Mouse (Mus musculus) testis, adult 2 months (tissue): ENCODE measurements around the gene Prcc. TPM values are rescaled to one million over a fixed set of nuclear protein-coding genes. Genes with fewer than 3 reads are reported as not detected.
"Not testable (repeated sequence)": the region's sequence is repeated elsewhere in the genome, so short reads cannot be mapped to it uniquely, and the experiment has no call there.

Experiments
- H3K27ac ChIP-seq: fragments of 200-500 bp; 2 replicates; pipeline ENCODE4 v1.5.1; 2012; ENCODE audit warnings: low read depth, low read length; ENCODE audit not compliant: control insufficient read depth, insufficient read depth
- H3K27me3 ChIP-seq: fragments of 200-500 bp; 2 replicates; pipeline ENCODE4 v1.6.1; 2012; ENCODE audit warnings: mild to moderate bottlenecking, low read length, moderate library complexity; ENCODE audit not compliant: control insufficient read depth, insufficient read depth
- H3K36me3 ChIP-seq: fragments of 200-500 bp; 2 replicates; pipeline ENCODE4 v1.6.1; 2012; ENCODE audit warnings: mild to moderate bottlenecking, low read length; ENCODE audit not compliant: control insufficient read depth, insufficient read depth
- H3K4me1 ChIP-seq: fragments of 200-500 bp; 2 replicates; pipeline ENCODE4 v1.6.1; 2012; ENCODE audit warnings: low read length; ENCODE audit not compliant: control insufficient read depth, insufficient read depth
- H3K4me3 ChIP-seq: fragments of 200-500 bp; 2 replicates; pipeline ENCODE4 v1.5.1; 2012; ENCODE audit warnings: low read depth, mild to moderate bottlenecking, low read length, moderate library complexity, mixed read lengths; ENCODE audit not compliant: control insufficient read depth
- CTCF ChIP-seq: fragments of 200-500 bp; IDR thresholded peaks from 2 replicates; pipeline ENCODE4 v1.5.1; 2012; ENCODE audit warnings: low read depth, mild to moderate bottlenecking, inconsistent platforms, low read length, moderate library complexity; ENCODE audit not compliant: control insufficient read depth, insufficient read depth, insufficient replicate concordance
- POLR2A ChIP-seq: fragments of 200-500 bp; IDR thresholded peaks from 2 replicates; pipeline ENCODE4 v1.6.1; 2012; ENCODE audit warnings: low read depth, mild to moderate bottlenecking, inconsistent platforms, low read length, moderate library complexity; ENCODE audit not compliant: control insufficient read depth
- polyA plus RNA-seq: library from polyadenylated mRNA; depleted of rRNA; stranded (reverse); fragments of >200 nt; gene quantifications from 2 replicates; pipeline ENCODE4 v1.2.3, GENCODE M21; 2012

Prcc gene
- polyA plus RNA-seq, 1 experiment = 16.2 TPM

DNA sequence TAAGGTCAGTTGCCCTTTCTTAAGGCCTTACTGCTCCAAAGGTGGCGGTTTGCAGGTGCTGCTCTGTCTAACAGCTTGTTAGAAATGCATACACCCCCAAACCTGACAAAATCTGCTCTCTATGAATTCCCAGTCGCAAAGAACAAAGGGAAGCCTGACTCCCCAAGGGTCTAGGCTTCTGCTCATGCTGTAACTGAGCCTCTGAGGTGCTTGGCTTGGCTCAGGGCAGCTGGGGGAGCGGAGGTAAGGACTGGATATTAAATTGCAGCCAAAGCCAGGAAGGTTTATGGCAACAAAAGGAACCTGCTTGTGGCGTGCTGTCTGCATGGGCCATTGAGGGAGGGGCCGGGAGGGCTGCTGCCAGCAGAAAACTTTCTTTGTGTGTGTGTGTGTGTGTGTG lies 18.4 kb upstream of the Prcc start:
- Histone ChIP-seq H3K4me1 (peaks cover 10% of the 10 kb centered on the region), H3K27me3 (no peaks in the 10 kb centered on the region), H3K36me3 (no peaks in the 10 kb centered on the region), H3K4me3 (no peak overlapping the region), H3K27ac (no peak overlapping the region)
- TF ChIP-seq CTCF (no peak), POLR2A (no peak)

DNA sequence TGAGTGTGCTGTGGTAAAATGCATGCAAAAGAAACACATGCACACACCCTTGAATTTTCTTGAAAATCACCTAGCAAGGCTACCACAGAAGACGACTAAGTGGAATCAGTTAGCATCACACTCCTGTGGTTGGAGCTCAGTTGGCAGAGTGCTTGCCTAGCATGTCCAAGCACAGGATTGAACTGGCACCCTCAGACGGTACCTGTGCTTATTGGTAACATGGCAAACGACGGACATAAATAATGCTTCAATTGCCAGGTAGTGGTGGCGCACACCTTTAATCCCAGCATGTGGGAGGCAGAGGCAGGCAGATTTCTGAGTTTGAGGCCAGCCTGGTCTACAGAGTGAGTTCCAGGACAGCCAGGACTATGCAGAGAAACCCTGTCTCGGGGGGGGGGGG lies 16.6 kb upstream of the Prcc start:
- H3K27me3 ChIP-seq, H3K36me3 ChIP-seq, H3K4me1 ChIP-seq, H3K27ac ChIP-seq, H3K4me3 ChIP-seq: not testable (repeated sequence)

DNA sequence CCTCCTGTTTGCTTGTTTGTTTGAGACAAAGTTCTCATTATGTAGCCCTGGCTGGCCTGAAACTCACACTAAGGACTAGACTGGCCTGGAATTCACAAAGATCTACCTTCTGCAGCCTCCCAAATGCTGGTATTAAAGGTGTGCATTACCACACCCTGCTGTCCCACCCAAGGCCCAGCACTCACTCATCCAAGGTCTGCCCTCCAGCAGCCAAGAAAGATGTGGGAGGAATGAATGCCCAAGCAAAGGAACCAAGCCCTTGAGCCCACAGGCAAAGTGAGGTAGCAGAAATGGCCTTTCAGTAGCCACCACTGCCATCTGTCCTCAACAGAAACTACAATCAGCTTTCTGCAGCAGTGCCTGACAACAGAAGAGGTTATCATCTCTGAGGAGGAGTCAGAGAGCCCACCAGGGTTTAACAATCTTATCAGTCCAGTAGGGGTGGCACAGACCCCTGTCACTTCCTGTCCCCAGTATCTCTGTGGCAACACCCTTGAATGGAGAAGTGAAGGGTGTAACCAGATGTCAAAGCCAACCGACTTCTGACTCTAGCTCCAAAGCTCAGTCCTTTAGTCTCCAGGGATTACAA lies 15.7 kb upstream of the Prcc start:
- TF ChIP-seq CTCF (no peak), POLR2A (no peak)
- no peaks in the 10 kb centered on the region for H3K36me3 ChIP-seq
- H3K27me3 ChIP-seq = no peaks in the 10 kb centered on the region
- no peak overlapping the region for H3K27ac ChIP-seq
- H3K4me3 ChIP-seq = no peak overlapping the region
- H3K4me1 ChIP-seq = peaks cover 2% of the 10 kb centered on the region; the same call in 1 of the 2 replicates

DNA sequence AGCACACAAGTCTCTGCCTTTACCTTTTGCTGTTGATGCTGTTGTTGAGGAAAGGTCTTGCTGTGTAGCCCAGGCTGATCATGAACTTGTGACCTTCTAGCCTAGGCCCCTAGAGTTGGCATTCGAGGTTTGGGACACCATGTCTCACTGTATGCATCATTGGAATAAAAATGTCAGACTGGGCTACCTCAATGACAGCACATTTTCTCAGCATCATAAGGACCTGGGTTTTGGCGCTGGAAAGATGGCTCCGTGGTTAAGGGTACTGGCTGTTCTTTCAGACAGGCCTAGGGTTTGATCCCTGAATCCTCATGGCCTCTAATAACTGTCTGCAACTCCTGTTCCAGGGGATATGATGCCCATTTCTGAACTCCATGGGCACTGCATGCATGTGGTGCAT lies 14.4 kb upstream of the Prcc start:
- H3K27me3 ChIP-seq = no peaks in the 10 kb centered on the region
- H3K4me1 ChIP-seq = no peaks in the 10 kb centered on the region
- H3K27ac ChIP-seq = no peak overlapping the region
- TF ChIP-seq POLR2A (no peak), CTCF (no peak)
- H3K36me3 ChIP-seq = no peaks in the 10 kb centered on the region
- no peak overlapping the region for H3K4me3 ChIP-seq

DNA sequence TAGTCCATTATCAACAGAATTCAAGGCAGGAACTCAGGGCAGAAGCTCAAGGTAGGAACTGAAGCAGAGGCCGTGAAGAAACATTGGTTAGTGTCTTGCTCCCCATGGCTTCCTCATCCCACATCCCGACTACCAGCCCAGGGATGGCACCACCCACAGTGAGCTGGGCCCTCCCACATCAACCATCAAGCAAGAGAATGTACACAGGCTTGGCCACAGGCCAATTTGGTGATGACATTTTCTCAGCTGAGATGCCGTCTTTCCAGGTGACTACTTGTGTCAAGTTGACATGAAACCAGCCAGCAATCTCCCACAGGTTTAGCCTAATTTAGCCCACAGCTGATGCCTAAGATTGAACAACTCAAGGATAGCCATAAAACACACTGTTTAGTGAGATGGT lies 13.9 kb upstream of the Prcc start:
- H3K4me1 ChIP-seq = no peaks in the 10 kb centered on the region
- no peak overlapping the region for H3K27ac ChIP-seq
- H3K27me3 ChIP-seq = no peaks in the 10 kb centered on the region
- H3K4me3 ChIP-seq = no peak overlapping the region
- TF ChIP-seq POLR2A (no peak), CTCF (no peak)
- no peaks in the 10 kb centered on the region for H3K36me3 ChIP-seq

DNA sequence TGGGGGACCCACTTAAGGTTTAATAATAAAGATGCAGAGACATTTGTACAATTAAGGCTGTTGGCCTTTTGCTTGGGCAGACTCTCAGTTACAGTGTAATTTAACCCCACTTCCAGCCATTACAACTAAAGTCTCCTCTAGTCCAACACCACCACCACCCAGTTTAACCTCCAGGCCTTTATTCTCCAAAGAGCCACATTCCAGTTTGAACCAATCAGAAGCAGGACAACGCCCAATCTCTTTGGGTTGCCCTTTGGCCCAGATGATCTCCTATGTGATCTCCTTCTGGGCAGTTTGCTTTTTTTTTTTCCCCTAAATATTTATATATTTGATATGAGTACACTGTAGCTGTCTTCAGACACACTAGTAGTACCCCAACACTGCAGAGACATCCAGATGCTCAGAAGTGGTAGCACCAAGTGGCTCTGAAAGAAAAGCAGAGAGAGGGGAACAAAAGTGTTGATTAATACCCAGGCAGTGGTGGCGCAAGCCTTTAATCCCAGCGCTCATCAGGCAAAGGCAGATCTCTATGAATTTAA lies 8.0 kb upstream of the Prcc start:
- no peaks in the 10 kb centered on the region for H3K36me3 ChIP-seq
- no peak for TF ChIP-seq CTCF
- TF ChIP-seq POLR2A = no peak
- H3K4me1 ChIP-seq = no peaks in the 10 kb centered on the region
- no peaks in the 10 kb centered on the region for H3K27me3 ChIP-seq
- no peak overlapping the region for H3K4me3 ChIP-seq
- no peak overlapping the region for H3K27ac ChIP-seq

DNA sequence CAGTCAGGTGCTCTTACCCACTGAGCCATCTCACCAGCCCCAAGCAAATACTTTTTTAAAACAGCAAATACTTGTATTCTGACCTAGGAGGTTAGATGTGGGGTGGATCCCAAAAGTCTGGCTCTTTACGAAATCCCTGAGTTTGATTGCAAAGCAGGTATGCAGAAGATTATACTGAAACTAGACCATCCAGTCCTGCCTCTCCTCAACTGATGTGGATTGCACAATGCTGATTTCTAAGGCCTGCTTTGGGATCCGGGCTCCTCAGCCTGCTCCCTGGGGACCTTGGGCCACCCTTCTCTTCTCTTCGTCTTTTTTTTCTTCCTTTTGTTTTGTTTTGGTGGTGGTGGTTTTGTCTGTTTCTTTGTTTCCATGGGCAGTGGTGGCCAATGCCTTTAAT lies 6.1 kb upstream of the Prcc start:
- no peak overlapping the region for H3K4me3 ChIP-seq
- H3K27ac ChIP-seq = no peak overlapping the region
- H3K27me3 ChIP-seq = no peaks in the 10 kb centered on the region

DNA sequence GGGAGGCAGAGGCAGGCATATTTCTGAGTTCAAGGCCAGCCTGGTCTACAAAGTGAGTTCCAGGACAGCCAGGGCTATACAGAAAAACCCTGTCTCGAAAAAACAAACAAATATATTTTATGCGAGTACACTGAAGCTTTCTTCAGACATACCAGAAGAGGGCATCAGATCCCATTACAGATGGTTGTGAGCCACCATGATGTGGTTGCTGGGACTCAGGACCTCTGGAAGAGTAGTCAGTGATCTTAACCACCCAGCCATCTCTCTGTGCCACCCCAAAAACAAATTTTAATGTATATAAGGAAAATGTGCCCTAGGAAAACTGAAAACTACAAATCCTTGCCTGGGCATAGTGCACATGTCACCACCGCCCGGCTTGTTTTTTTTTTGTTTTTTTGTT lies 2.0 kb upstream of the Prcc start:
- not testable (repeated sequence) for H3K4me1 ChIP-seq, H3K36me3 ChIP-seq, H3K4me3 ChIP-seq, H3K27me3 ChIP-seq, H3K27ac ChIP-seq

More for the DNA sequence above, 6.1 kb upstream of the Prcc start:
- no peaks in the 10 kb centered on the region for H3K36me3 ChIP-seq
- peaks cover 2% of the 10 kb centered on the region for H3K4me1 ChIP-seq
- TF ChIP-seq CTCF = no peak
- no peak for TF ChIP-seq POLR2A
